Mouse (Mus musculus) ovary, adult 10 weeks (tissue): Measurements from ENCODE around the gene Clip4. TPM values are rescaled to one million over a fixed set of nuclear protein-coding genes. Genes with fewer than 3 reads are reported as not detected.

Experiments used
- polyA plus RNA-seq: library from polyadenylated mRNA; stranded (reverse); fragments of 350-450 nt; fragmentation: Illumina TruSeq; extraction: RNeasy Lipid Tissue Mini Kit (QIAGEN cat#74804); gene quantifications from one replicate; pipeline ENCODE4 v1.2.3, GENCODE M21; 2014

Gene Clip4
- polyA plus RNA-seq, result 47.2 TPM

DNA sequence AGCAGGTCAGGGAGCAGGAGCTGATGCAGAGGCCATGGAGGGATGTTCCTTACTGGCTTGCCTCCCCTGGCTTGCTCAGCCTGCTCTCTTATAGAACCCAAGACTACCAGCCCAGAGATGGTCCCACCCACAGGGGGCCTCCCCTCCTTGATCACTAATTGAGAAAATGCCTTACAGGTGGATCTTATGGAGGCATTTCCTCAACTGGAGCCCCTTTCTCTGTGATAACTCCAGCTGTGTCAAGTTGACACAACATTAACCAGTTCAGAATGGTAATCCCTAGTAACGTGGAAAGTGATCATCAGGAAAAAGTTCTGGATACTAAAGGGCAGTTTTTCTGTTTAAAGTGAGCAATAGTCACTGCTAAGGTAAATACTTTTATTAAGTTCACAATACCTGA, at the start of gene Clip4:
Clip4 (plus strand) TSS at position 301 of the 400 bp plus-strand sequence.

DNA sequence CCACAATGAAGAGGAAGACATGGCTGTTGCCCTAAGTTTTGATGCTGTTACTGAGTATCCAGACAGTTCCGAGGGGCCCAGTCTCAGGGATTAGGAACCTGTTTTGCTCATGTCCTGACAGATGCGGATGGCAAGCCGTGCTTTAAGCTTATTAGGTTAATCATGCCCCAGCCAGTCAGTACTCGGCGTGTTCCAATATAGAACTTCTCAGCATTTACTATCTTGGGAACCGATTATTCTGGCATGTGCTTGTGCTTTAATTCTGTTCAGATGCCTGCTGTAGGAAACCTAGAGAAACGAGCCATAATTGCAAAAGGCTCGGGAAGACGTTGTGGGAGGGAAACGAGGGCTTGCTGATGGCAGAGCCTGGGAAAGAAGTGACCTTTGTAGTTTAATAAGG, 15.4 kb upstream of the Clip4 start, which contains the start of gene Pcare:
Pcare (minus strand) TSS at position 64 of the 400 bp plus-strand sequence.

Other genes with a start within 250 kb of the Clip4 start
- 35.4 TPM for gene Ndc80, start 241.6 kb upstream of the Clip4 start, polyA plus RNA-seq
- 2.3 TPM for gene Spdya, start 216.4 kb upstream of the Clip4 start, polyA plus RNA-seq
- gene Wdr43, start 152.6 kb upstream of the Clip4 start, polyA plus RNA-seq, result 175 TPM
- 0.14 TPM for gene Togaram2, start 95.2 kb upstream of the Clip4 start, polyA plus RNA-seq
- gene Pcare, start 15.6 kb upstream of the Clip4 start, polyA plus RNA-seq, result not detected